Mouse (Mus musculus) lung, postnatal 25 days (tissue): ENCODE measurements around the gene Gm11549.

Experiments
- DNase-seq: peaks from one replicate; pipeline ENCODE4 v3.0.0; 2022; ENCODE audit warnings: low spot score

Gm11549 gene

DNA sequence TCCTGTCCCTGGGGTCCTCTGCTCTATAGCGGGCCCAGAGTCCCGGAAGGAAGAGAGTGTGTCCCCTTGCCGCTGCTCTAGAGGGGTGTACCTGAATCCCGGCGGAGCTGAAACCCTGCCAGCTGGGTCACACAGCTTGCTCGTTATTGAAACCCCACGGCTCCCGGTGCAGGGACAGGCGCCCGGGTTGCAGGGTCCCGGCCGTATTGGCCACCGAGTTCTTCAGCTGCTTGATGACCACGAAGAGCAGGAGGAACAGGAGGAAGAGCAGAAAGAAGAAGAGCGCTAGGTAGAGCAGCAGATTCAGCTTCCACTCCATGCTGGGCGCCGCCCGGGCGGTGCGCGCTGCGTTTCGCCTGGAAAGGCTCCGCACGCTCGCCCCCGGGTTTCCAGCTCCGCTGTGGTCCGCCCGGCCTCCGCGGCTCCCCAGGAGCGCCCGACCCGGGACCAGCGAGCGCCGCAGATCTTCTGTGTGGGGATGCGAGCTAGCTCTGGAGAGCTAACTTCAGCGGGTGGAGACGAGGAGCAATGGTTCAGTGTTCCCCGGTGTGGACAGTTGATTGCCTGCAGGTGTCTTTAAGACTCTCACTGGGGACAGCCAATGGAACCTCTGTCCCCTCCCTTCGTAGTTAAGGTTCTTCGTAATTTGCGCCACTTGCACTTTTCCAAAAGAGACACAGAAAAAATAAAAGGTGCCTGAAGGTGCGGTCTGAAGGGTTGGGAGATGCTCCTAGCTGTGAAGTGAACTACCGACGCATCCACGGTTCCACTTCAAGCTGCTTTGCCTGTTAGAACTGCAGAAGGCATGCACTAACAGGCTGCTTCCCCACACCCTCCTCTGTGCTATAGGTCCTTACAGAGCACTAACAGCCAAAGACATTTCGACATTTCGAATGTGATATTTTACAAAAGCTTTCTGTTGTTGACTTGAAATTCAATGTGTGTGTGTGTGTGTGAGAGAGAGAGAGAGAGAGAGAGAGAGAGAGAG, at the start of gene Gm11549:
Gm11549 (minus strand) TSS at position 741 of the 988 bp plus-strand sequence.
- DNase-seq: no peak

DNA sequence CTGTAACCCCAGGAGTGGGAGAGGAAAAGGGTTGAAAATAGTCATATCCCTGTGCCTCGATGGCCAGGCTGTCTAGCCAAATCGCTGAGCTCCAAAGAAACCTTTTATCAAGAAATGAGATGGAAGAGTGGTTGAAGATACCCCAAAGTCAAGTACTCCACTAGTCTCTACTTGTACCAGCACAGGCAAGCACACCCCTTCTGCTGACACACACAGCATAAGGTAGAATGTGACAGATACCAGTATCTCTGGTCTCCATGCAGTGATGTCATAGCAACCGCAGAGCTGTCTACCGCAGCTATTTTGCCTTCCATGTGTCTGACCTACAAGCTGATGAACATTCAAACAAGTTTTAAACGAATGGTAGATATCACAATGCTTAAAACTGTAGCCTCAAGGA, 48.2 kb upstream of the Gm11549 start:
- DNase-seq: no peak

- DNase-seq: no peak
Observed at GRCm38 (mm10) chr3:36563666-36564065, 42.1 kb upstream of the Gm11549 start.

DNA sequence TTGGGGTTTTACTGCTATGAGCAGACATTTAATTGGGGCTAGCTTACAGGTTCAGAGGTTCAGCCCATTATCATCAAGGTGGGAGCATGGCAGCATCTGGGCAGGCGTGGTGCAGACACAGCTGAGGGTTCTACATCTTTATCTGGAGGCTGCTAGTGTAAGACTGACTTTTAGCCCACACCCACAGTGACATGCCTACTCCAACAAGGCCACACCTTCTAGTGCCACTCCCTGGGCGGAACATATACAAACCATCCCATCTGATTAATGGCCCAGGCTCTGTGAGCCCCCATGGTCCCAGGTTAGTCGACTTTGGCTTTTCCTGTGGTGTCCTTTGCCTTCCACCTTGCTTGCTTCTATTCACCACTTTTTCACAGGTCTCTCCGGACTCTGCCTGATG, 38.0 kb upstream of the Gm11549 start:
- no peak for DNase-seq

GRCm38 (mm10) chr3:36557601-36558000, 36.0 kb upstream of the Gm11549 start:
- no peak for DNase-seq

DNA sequence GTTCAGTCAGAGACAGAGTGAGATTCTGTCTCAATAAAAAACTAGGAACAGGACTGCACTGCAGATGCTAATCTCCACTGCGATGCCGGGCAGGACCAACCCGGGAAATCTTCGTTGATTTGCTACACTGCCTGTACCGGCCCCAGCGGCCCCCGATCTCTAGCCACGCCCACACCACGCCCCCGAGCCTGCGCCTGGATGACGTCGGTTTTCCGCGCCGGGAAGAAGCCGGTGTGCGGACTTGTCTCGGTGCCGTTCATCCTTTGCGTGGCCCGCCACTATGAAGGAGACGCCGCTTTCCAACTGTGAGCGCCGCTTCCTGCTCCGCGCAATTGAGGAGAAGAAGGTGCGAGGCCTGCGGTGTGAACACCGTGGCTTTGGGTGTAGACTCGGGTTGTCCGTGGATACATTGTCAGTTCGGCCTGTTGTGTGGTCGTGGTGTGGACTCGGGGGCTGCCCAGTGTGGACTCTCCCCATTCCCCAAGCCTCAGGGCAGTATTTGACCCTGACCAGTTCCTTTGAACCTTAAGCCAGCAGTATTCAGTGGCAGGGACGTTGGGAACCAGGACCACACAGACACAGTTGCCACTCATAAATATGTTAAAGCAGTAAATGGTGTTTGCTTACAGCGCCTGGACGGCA, 30.9 kb upstream of the Gm11549 start, which contains the start of gene Exosc9:
Exosc9 (plus strand) TSS at position 201 of the 642 bp plus-strand sequence.
- DNase-seq: peak; percentile 93

DNA sequence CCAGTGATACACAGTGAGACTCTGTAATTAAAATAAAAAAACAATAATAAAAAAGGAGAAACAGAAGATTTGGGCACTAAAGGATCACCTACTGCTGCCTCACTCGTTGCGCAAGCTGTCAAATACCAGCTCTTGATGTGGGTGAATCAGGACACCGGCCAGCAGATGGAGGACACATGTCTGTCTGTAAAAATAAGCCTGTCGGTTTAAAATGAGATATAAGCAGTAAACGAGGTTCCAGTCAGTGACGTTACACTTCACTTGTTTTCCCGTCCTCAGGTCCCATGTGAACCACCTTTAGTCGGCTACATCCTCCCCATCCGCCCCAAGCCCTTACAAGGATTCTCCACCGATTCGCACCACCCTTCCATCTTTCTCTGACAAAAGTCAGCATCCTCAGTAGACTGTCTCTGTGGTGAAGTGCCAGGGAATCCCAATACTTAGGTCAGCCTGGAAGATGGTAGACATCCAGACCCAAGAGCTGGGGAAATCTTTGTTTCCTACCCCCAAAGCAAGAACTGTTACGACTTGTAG, 30.3 kb upstream of the Gm11549 start:
- no peak for DNase-seq

DNA sequence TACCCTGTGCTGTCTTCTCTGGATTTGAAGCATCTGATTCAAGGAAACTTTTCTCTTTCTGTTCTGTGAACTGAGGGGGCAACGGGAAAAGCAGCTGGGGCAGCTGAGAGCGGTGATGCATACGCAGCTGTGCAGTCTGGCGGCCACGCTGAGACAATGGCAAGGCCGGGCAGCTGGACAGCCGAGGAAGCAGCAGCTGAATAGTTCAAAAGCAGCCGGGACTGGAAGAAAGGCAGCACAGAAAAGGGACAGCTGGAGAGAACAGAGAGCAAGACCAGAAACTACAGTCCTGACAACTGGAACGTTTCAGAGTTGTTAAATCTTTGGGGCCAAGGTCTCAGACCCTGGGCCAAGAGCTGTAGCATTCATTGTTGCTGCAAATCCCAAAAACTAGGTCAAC, 29.7 kb upstream of the Gm11549 start:
- peak; percentile 36 for DNase-seq

DNA sequence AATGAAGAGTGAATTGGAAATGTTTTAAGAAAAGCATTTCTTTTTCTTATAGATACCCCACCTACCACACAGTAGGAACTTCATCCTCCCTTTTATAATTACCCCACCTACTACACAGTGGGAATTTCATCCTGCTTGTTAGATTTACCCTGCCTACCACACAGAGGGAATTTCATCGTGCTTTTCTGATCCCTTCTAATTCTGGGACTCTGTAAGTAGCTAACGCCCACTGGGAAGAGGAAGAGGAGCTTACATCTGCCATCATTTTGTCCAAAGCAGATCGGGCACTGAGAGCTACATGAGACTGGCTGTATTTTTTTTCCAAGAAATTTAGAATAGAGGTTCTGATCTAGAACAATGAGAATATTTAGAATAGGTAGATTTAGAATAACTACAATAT, 23.3 kb upstream of the Gm11549 start:
- no peak for DNase-seq

GRCm38 (mm10) chr3:36541399-36541798, 19.8 kb upstream of the Gm11549 start:
- no peak for DNase-seq

GRCm38 (mm10) chr3:36540756-36541155, 19.1 kb upstream of the Gm11549 start:
- no peak for DNase-seq

DNA sequence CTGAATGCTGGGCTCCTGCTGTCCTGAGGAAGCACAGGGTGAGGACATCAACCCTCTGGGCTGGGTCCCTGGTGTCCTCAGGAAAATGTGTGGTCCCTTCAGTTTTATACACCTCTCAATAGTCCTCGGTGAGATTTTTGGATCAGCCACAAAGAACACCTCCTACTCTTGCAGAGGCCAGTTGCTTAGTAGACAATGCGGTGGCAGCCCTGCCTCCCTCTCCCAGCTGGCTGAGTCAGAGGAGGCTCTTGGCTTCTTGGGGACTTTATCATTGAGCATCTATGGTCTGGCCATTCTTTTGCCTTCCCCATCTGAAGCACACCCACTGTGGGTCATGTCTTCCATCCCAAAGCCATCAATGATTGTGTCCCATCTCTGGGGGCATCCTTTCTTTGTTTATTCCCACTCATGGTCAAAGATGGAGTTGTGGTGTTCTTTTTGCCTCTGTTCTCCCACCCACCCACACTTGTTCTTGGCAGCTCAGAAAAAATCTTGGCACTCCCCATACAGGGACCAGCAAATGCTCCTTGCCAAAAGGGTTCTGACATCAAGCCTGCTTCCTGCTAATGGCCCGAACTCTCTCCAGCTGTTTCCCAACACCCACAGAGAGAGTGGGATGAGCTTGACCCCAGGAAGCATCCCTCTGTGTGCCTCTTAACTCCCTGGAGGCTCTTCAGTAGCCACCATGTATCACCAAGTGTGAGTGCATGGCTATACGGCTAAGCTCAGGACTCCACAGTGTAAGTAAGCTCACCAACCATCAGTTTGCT, 16.3 kb upstream of the Gm11549 start:
- DNase-seq: no peak

DNA sequence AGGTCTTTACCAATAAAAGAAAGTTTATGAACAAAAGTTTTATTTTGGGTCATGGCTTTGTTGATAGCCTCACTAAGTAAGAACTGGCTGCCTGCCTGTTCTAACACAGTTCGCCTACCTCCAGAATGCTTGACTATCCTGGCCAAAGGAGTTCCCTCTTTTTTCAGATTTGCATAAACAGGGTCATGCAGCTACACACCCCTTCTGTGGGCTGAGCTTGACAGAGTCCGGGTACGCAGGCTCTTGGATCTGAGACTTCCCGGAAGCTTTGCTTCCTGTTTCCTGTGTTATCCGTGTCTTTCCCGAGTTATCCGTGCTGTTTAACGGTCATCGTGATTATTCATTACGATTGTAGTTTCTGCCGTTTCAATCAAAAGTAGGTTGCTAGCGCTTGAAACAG, 14.4 kb upstream of the Gm11549 start:
- DNase-seq: no peak

- no peak for DNase-seq
Observed at GRCm38 (mm10) chr3:36533201-36533672, 11.6 kb upstream of the Gm11549 start.

DNA sequence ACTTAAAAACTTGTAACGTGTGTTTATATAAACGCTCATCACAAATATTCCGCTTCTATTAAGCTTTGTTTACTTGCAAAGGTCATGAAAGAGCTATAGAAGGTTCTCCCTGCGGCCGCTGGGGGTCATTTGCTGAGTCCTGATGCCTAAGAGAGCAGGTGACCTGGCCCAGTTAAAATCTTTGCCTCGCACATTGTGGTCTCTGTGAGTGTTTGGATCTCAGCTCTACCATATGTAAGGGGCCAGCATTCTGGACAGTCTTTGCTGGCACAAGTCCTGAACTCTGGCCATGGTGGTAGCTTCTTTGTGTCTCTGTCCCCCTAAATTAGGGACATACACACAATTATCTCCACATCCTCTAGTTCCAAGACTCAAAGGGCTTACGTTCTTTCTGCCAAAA, 11.1 kb upstream of the Gm11549 start:
- DNase-seq: no peak

DNA sequence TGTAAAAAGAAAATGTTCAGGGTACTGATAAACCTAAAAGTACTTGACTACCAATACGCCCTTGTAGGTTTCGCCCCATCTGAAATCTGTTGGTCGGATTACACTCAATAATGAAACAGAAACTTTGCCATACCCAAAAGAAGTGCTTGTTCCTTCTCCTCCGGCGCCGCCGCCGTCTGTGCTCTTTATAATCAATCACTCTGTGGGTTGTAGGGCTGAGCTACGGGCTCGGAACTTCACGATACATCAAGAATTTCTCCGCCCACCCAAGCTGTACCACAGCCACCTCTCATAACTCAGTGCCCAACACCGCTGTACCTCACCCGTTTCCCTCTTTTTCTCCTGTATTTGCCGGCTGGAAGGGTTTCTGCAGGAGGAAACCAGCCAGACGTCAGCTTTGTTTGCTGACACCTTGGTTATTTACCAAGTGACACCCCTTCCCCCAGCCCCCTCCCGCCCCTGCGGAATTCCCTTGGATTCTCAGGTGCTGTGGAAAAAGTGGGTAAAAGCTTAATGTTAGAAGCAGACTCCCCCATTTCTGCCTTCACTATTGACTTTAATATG, 10.4 kb upstream of the Gm11549 start:
- DNase-seq: no peak

- DNase-seq: no peak
Observed at GRCm38 (mm10) chr3:36531242-36531641, 9.6 kb upstream of the Gm11549 start.

DNA sequence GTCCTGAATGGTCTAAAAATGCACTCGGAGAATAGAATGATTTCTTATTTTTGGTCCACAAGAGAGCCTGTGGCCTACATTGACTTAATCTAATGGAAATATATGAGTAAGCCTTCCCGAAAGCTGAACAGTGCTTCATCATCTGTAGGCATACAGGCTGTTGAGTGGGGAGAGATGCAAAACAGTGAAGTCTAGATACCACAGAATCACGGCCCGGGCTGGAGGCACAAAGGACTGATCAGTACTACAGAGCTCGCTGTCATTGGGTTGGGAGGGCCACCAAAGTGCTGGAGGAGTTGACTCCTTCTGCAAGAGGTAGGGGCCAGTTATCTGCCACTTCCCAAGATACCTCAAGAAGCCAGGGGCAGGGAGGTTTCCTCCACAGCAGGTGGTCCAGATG, 9.2 kb upstream of the Gm11549 start:
- DNase-seq: no peak

- peak; percentile 22 for DNase-seq
Observed at GRCm38 (mm10) chr3:36530345-36530744, 8.7 kb upstream of the Gm11549 start.

DNA sequence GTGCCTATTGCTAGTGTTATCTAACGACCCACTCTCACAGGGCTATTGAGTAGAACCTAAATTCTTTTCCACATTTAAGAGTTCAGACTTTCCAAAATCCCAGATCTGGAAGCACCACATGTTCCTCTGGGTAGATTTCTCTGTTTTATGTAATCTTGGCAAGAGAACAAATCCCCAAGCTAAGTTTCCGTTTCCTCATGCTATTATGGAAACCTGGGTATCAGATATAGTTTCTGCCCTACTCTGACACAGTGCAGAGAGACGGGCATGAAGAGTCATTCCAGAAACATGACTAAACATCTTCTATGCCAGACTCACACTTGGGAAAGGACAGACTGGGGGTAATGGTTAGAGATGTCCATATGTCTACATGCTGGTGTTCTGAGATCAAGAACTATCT, 2.9 kb upstream of the Gm11549 start:
- DNase-seq: no peak

DNA sequence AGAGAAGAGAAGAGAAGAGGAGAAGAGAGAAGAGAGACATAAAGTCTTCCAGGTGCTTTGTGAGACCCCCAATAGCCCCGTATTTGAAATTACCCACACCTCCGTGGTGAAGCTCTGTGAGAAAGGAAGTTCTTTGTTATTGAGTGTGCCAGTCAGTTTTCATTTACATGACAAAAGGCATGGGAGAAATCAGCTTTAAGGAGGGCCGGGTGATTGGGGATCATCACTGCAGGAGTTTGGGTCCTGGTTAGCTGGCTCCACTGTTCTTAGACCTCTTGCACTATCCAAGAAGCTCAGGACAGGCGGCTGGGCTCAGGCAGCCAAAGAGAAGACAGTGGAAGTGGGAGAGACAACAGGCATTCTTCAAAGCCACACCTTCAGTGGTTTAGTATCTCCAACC, 524 bp upstream of the Gm11549 start:
- no peak for DNase-seq

DNA sequence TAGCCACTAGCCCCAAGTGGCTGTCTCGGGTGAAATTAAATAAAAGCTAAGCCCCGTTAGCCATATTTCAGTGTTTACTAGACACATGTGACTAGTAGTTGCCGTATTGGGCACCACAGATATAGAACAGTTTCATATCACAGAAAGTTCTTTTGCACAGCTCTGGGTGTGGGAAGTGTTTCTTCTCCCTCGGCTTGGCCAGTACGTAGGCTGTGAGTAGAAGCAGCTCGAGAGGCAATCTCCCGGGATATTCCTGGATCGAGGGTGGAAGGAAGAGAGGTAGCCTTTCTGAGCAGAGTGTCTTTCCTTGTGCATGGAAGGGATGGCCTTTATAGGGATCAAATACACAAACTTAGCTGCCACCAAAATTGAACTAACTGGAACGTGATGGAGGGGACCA, 5.4 kb downstream of the Gm11549 start:
- no peak for DNase-seq
